Mouse (Mus musculus): ENCODE data around the gene Kansl1. TPM values are rescaled to one million over a fixed set of nuclear protein-coding genes. Genes with fewer than 3 reads are reported as not detected.
A peak's percentile ranks its signal among the peaks of the same experiment; 100 is the strongest.

Gene Kansl1
- 67.1 and 120 TPM in 2 replicates for polyA plus RNA-seq (2012; ENCODE audit: insufficient read depth, low replicate concordance)

DNA sequence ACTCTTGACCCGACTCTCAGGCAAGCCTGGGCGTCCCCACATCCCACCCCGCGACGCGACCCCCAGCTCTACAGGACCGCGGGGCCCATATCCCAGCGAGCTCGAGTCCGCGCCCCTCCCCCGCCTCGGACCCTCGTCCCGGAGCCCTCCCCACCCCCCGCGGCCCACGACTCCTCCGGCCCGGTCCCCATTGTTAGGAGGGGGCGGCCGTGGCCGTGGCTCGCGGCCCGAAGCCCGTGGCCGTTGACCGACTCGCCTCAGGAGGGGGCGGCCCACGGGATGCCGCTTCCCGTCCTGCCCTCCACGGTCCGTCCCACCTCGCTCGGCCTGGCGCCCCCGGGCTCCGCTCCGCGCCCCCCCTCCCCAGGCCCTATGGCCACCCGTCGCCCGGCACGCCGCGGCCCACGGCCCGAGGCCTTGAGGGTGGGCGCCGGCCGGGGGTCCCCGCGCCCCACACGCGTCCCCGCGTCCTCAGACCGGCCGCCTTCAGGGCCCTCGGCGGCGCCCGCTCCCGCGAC is at the start of gene Kansl1:
TSS of gene Kansl1 (minus strand) at position 111 of the 518 bp plus-strand sequence.
- Histone ChIP-seq H3K36me3 (replicated peaks; ENCODE audit: low read length) (peaks cover 19% of the 10 kb centered on the region), H3K27me3 (replicated peaks) (no peaks in the 10 kb centered on the region), H3K9me3 (no peaks in the 10 kb centered on the region), H3K4me3 (replicated peaks) (peak within 1 kb of the TSS; percentile 96), H3K4me1 (peaks cover 13% of the 10 kb centered on the region)
- TF ChIP-seq FLI1 (IDR thresholded peaks at IDR 0.05; ENCODE audit: low read length) (no peak), GATA1 (IDR thresholded peaks at IDR 0.05; ENCODE audit: borderline replicate concordance, low read length) (no peak)

DNA sequence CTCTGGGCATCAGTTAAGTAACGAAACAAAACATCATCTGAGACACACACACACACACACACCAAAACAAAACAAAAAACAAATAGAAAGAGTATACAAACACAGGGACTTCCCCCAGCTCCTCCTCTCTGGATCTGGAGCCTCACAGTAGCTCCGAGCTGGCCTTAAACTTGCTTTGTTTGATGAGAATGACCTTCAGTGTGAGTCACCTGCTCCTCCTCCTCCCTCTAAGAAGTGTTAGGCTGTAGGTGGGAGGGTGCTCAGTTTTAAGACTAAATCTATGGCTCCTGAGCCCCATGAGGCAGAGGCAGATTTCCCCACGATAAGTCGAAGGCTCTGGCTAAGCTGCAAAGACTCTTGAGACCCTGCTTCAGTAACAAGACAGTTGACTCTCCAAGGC is 43.8 kb upstream of the Kansl1 start:
- Histone ChIP-seq H3K27me3 (replicated peaks) (no peaks in the 10 kb centered on the region), H3K4me1 (no peaks in the 10 kb centered on the region), H3K36me3 (replicated peaks; ENCODE audit: low read length) (peaks cover 100% of the 10 kb centered on the region), H3K4me3 (replicated peaks) (no peak overlapping the region), H3K9me3 (no peaks in the 10 kb centered on the region)
- TF ChIP-seq GATA1 (IDR thresholded peaks at IDR 0.05; ENCODE audit: borderline replicate concordance, low read length) = no peak
- TF ChIP-seq FLI1 (IDR thresholded peaks at IDR 0.05; ENCODE audit: low read length) = no peak

DNA sequence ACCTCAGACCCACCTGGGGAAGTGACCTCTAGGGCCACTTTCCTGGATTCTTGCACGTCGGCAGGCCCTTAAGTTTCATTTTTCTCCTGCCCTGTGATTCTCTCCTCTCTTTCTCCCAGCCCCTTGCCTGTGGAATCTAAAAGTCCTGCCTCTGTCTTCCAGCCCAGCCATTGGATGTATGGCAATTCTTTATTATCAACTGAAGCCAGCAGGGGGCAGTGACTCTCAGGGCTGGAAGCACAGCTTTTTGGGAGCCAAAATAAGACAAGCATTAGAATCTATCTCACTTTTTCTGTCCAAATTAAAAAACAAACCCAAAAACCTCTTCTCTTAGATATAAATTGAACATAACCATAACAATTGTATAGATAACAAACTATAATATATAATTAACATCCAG is 41.9 kb upstream of the Kansl1 start:
- no peaks in the 10 kb centered on the region for H3K9me3 ChIP-seq
- H3K4me3 ChIP-seq (replicated peaks) = no peak overlapping the region
- TF ChIP-seq FLI1 (IDR thresholded peaks at IDR 0.05; ENCODE audit: low read length) (no peak), GATA1 (IDR thresholded peaks at IDR 0.05; ENCODE audit: borderline replicate concordance, low read length) (no peak)
- no peaks in the 10 kb centered on the region for H3K4me1 ChIP-seq
- no peaks in the 10 kb centered on the region for H3K27me3 ChIP-seq (replicated peaks)
- H3K36me3 ChIP-seq (replicated peaks; ENCODE audit: low read length) = peaks cover 100% of the 10 kb centered on the region

DNA sequence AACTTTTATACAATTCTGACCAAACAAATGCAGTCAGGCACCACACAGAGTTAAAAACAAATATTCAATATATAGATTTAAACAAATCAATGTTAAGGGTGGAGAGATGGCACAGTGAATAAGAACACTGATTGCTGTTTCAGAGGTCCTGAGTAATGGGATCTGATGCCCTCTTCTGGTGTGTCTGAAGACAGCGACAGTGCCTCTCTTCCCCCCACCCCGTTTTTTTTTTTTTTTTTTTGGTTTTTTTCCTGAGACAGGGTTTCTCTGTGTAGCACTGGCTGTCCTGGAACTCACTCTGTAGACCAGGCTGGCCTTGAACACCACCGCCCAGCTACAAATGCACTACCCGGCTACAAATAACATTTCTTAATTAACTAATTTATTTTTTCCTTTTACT is 39.8 kb upstream of the Kansl1 start:
- H3K9me3 ChIP-seq = no peaks in the 10 kb centered on the region
- H3K4me3 ChIP-seq (replicated peaks) = no peak overlapping the region
- H3K36me3 ChIP-seq (replicated peaks; ENCODE audit: low read length) = peaks cover 99% of the 10 kb centered on the region
- no peak for TF ChIP-seq FLI1 (IDR thresholded peaks at IDR 0.05; ENCODE audit: low read length)
- TF ChIP-seq GATA1 (IDR thresholded peaks at IDR 0.05; ENCODE audit: borderline replicate concordance, low read length) = no peak
- no peaks in the 10 kb centered on the region for H3K4me1 ChIP-seq
- H3K27me3 ChIP-seq (replicated peaks) = no peaks in the 10 kb centered on the region

DNA sequence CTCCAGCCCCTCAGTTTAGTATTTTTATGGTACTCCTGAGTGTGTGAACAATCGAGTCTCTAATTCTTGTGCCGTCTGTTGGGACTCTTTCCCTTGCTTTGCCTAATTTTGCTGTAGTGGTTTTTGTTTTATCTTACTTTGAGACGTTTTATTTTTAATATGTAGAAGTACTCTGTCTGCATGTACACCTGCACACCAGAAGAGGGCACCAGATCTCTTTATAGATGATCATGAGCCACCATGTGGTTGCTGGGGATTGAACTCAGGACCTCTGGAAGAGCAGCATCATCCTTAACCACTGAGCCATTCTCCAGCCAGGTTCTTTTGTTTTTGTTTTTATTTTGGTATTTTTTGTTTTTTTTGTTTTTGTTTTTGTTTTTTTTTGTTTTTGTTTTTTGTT is 19.6 kb upstream of the Kansl1 start:
- Histone ChIP-seq H3K27me3 (replicated peaks) (peaks cover 3% of the 10 kb centered on the region), H3K9me3 (peaks cover 13% of the 10 kb centered on the region), H3K4me1 (peaks cover 4% of the 10 kb centered on the region; the same call in 1 of the 2 replicates), H3K36me3 (replicated peaks; ENCODE audit: low read length) (no peaks in the 10 kb centered on the region), H3K4me3 (replicated peaks) (no peak overlapping the region)
- TF ChIP-seq GATA1 (IDR thresholded peaks at IDR 0.05; ENCODE audit: borderline replicate concordance, low read length) (no peak), FLI1 (IDR thresholded peaks at IDR 0.05; ENCODE audit: low read length) (no peak)

DNA sequence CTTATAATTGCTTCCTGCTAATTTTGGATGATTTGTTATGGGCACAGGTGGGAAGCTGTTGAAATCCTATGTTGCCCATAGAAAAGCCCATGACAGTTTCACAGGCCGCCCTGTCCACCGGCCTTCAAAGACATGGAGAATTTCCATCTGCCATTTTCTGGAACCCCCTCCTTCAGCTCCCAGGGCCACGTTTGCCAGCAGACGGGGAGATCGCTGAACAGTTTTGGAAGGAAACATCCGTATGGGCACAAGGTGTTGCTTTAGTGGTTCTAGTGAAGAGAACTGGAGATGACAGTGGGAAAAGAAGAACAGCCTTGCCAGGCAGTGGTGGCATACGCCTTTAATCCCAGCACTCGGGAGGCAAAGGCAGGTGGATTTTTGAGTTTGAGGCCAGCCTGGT is 13.3 kb upstream of the Kansl1 start:
- H3K9me3 ChIP-seq = peaks cover 21% of the 10 kb centered on the region
- TF ChIP-seq GATA1 (IDR thresholded peaks at IDR 0.05; ENCODE audit: borderline replicate concordance, low read length) (no peak), FLI1 (IDR thresholded peaks at IDR 0.05; ENCODE audit: low read length) (no peak)
- peaks cover 5% of the 10 kb centered on the region for H3K27me3 ChIP-seq (replicated peaks)
- no peaks in the 10 kb centered on the region for H3K36me3 ChIP-seq (replicated peaks; ENCODE audit: low read length)
- no peaks in the 10 kb centered on the region; the same call in 1 of the 2 replicates for H3K4me1 ChIP-seq
- H3K4me3 ChIP-seq (replicated peaks) = no peak overlapping the region

DNA sequence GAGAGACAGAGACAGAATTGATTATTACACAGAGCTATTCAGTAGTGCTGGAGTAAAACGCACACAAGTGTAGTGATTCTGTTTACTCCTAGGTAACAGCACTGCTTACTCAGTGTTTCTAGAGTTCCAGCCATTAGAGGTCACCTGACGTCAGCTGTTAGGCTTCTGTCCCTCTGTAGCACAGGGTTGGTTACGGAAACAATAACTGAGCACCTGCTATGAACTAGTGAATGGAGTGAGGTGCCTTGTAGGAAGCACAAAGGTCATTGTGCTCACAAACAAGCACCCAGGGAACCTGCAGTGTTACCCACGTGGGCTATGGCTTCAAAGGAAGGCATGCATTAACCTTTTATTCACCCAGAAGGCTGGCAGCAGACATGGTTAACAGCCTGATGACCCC is 10.8 kb upstream of the Kansl1 start:
- H3K36me3 ChIP-seq (replicated peaks; ENCODE audit: low read length) = no peaks in the 10 kb centered on the region
- H3K9me3 ChIP-seq = peaks cover 14% of the 10 kb centered on the region
- H3K4me1 ChIP-seq = no peaks in the 10 kb centered on the region; the same call in 1 of the 2 replicates
- no peak overlapping the region for H3K4me3 ChIP-seq (replicated peaks)
- no peak for TF ChIP-seq GATA1 (IDR thresholded peaks at IDR 0.05; ENCODE audit: borderline replicate concordance, low read length)
- TF ChIP-seq FLI1 (IDR thresholded peaks at IDR 0.05; ENCODE audit: low read length) = no peak
- peaks cover 10% of the 10 kb centered on the region for H3K27me3 ChIP-seq (replicated peaks)

DNA sequence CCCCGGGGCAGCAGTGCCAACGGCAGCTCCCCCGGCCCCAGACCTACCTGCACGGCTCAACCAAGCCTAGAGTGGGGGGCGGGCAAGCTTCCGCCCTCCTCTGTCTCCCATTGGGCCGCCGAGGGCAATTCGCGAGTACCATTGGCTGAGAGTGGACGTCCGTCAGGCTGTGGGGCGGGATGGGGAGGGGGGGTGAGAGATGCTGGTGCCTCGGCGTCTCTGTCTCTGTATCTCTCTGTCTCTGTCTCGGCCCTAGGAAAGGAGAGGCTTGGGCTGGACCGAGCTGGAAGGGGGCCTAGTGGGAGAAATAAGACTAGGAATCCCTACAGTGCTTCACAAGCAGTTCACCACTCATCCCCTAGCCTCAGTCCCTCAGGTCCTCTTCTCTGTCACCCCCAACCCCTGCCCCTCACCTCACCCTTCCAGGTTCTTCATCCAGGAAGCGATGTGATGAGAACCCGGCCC is 742 bp upstream of the Kansl1 start:
- H3K9me3 ChIP-seq = no peaks in the 10 kb centered on the region
- peaks cover under 1% of the 10 kb centered on the region for H3K27me3 ChIP-seq (replicated peaks)
- peak overlapping the region; percentile 96 for H3K4me3 ChIP-seq (replicated peaks)
- no peak for TF ChIP-seq FLI1 (IDR thresholded peaks at IDR 0.05; ENCODE audit: low read length)
- no peak for TF ChIP-seq GATA1 (IDR thresholded peaks at IDR 0.05; ENCODE audit: borderline replicate concordance, low read length)
- H3K4me1 ChIP-seq = peaks cover 11% of the 10 kb centered on the region
- peaks cover 13% of the 10 kb centered on the region for H3K36me3 ChIP-seq (replicated peaks; ENCODE audit: low read length)

DNA sequence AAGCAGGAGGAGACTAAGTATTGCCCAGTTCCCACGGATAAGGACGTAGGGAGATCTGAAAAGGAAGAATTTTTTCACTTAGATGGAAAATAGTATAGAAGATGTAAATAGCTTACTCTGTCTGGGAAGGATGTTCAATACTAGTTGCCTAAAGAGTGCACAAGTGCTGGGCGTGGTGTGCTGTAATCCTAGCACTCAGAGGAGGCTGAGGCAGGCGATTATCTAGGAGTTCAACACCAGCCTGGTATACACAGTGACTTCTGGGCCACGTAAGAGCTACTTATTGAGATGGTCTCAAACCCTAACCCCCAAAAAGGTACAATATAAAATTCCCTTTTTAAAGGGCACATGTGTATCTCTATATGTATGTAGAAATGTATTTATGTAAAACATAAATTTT is 963 bp downstream of the Kansl1 start:
- H3K36me3 ChIP-seq (replicated peaks; ENCODE audit: low read length) = peaks cover 28% of the 10 kb centered on the region
- no peak for TF ChIP-seq FLI1 (IDR thresholded peaks at IDR 0.05; ENCODE audit: low read length)
- TF ChIP-seq GATA1 (IDR thresholded peaks at IDR 0.05; ENCODE audit: borderline replicate concordance, low read length) = no peak

DNA sequence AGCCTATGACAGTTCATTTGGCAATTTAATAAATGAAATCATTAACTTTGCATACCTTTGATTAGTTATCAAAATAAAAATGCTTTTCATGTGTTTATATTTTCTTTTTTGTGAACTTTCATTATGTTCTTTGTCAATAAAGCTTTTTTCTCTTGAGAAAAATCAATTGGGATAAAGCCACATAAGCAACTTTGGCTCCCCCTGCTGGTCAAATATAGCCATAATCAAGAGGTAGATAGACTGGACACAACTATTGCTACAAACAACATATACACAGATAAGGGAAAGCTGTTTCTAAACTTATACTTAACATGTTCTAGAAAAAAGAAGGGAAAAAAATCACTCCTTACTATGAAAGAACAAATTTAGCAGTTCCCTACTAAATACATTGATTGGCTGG is 7.1 kb downstream of the Kansl1 start:
- Histone ChIP-seq H3K36me3 (replicated peaks; ENCODE audit: low read length) (peaks cover 34% of the 10 kb centered on the region), H3K4me1 (peaks cover 8% of the 10 kb centered on the region), H3K9me3 (no peaks in the 10 kb centered on the region), H3K27me3 (replicated peaks) (no peaks in the 10 kb centered on the region), H3K4me3 (replicated peaks) (no peak overlapping the region)
- no peak for TF ChIP-seq FLI1 (IDR thresholded peaks at IDR 0.05; ENCODE audit: low read length)
- TF ChIP-seq GATA1 (IDR thresholded peaks at IDR 0.05; ENCODE audit: borderline replicate concordance, low read length) = no peak

More for the DNA sequence above, 963 bp downstream of the Kansl1 start:
- Histone ChIP-seq H3K4me3 (replicated peaks) (peak overlapping the region; percentile 25), H3K9me3 (no peaks in the 10 kb centered on the region), H3K4me1 (peaks cover 13% of the 10 kb centered on the region), H3K27me3 (replicated peaks) (no peaks in the 10 kb centered on the region)
